Mouse (Mus musculus): Measurements from ENCODE around the gene Umod.

Umod gene

GRCm38 (mm10) chr7:119427180-119427616 is 51.9 kb downstream of the Umod start:
- peak; percentile 8 for DNase-seq

GRCm38 (mm10) chr7:119420730-119421129 is 58.4 kb downstream of the Umod start:
- peak; percentile 4 for DNase-seq

- DNase-seq = no peak
Observed at GRCm38 (mm10) chr7:119418523-119418922, 60.6 kb downstream of the Umod start.

Data from cerebellum, adult 11-12 months (tissue).